Mouse (Mus musculus): ENCODE data around the gene Xylt1.

Gene Xylt1

GRCm38 (mm10) chr7:117380418-117381187, at the start of gene Xylt1:
Gene Xylt1, plus strand, starts transcription at chr7:117380979.
- peak; percentile 78 for DNase-seq (ENCODE audit: low spot score)

GRCm38 (mm10) chr7:117333936-117334335, 46.8 kb upstream of the Xylt1 start:
- no peak for DNase-seq (ENCODE audit: low spot score)

- DNase-seq (ENCODE audit: low spot score) = no peak
Observed at GRCm38 (mm10) chr7:117356316-117356715, 24.5 kb upstream of the Xylt1 start.

- DNase-seq (ENCODE audit: low spot score) = no peak
Observed at GRCm38 (mm10) chr7:117357425-117358194, 23.2 kb upstream of the Xylt1 start.

- no peak for DNase-seq (ENCODE audit: low spot score)
Observed at GRCm38 (mm10) chr7:117361281-117361680, 19.5 kb upstream of the Xylt1 start.

GRCm38 (mm10) chr7:117362493-117362892, 18.3 kb upstream of the Xylt1 start:
- DNase-seq (ENCODE audit: low spot score) = no peak

GRCm38 (mm10) chr7:117368647-117369289, 12.0 kb upstream of the Xylt1 start:
- DNase-seq (ENCODE audit: low spot score) = no peak

GRCm38 (mm10) chr7:117369290-117369941, 11.4 kb upstream of the Xylt1 start:
- DNase-seq (ENCODE audit: low spot score) = no peak

GRCm38 (mm10) chr7:117375886-117376309, 4.9 kb upstream of the Xylt1 start:
- DNase-seq (ENCODE audit: low spot score) = peak; percentile 86

GRCm38 (mm10) chr7:117377138-117377537, 3.6 kb upstream of the Xylt1 start:
- DNase-seq (ENCODE audit: low spot score) = no peak

GRCm38 (mm10) chr7:117380036-117380417, 752 bp upstream of the Xylt1 start:
- no peak for DNase-seq (ENCODE audit: low spot score)

- peak; percentile 74 for DNase-seq (ENCODE audit: low spot score)
Observed at GRCm38 (mm10) chr7:117381188-117381981, 606 bp downstream of the Xylt1 start.

- DNase-seq (ENCODE audit: low spot score) = peak; percentile 9
Observed at GRCm38 (mm10) chr7:117382006-117382405, 1.2 kb downstream of the Xylt1 start.

GRCm38 (mm10) chr7:117383147-117383940, 2.6 kb downstream of the Xylt1 start:
- DNase-seq (ENCODE audit: low spot score) = peak; percentile 74

GRCm38 (mm10) chr7:117386376-117386775, 5.6 kb downstream of the Xylt1 start:
- no peak for DNase-seq (ENCODE audit: low spot score)

GRCm38 (mm10) chr7:117388284-117388988, 7.7 kb downstream of the Xylt1 start:
- no peak for DNase-seq (ENCODE audit: low spot score)

- no peak for DNase-seq (ENCODE audit: low spot score)
Observed at GRCm38 (mm10) chr7:117389048-117389447, 8.3 kb downstream of the Xylt1 start.

- no peak for DNase-seq (ENCODE audit: low spot score)
Observed at GRCm38 (mm10) chr7:117392863-117393569, 12.2 kb downstream of the Xylt1 start.

- no peak for DNase-seq (ENCODE audit: low spot score)
Observed at GRCm38 (mm10) chr7:117393976-117394375, 13.2 kb downstream of the Xylt1 start.

Data from embryo, embryonic 10.5 days (tissue).